Comparison of ENCODE assay signal across 8 mouse cellular contexts in the genomic region with DNA sequence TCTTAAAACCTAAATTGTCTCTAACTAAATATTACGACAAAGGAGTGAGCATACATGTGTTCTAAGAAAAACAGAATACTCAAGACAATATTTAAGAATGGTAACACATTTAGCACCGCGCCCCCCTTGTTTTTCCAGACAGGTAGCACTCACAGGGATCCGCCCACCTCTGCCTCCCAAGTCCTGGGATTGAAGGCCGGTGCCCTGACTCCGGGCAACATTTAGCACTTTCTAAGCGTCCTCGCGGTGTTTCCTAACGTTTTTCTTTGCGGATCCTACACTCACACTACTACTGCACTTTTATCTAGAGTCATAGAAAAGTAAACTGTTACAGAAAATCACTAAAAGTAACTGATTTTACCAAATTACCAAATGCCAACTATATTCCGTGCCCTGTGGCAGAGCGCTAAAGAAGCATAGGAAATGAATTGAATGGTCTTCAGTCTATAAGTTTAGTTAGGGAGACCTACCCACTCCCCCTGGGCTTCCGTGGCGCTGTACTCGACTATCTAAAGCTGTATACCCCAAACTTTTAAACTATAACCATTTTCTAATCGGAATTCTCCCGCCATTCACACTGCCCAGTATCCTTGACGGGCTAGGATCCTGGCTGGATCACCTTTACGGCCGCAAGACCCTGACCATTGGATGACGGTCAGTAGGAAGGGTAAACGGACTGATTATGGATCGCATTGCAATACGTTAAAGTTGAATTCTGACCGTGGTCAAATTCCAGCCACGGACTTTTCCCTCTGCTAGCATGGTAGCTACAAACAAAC. TPM values are rescaled to one million over a fixed set of nuclear protein-coding genes. Genes with fewer than 3 reads are reported as not detected.
DNase-seq lines count a peak whose midpoint lies in the region; ATAC-seq lines count a peak whose summit lies in the region.

No protein-coding gene starts in this region.

- peak overlapping the region; percentile 77 for H3K4me2 ChIP-seq in kidney, embryonic 15.5 days
- H3K4me2 ChIP-seq in midbrain, embryonic 13.5 days (replicated peaks): peak overlapping the region; percentile 74

- H3K9ac ChIP-seq in kidney, embryonic 15.5 days: peak overlapping the region; percentile 70
- peak overlapping the region; percentile 65 for H3K9ac ChIP-seq in midbrain, embryonic 13.5 days (replicated peaks)

- peak; percentile 14 for DNase-seq in cerebellum, adult 11-12 months
- DNase-seq in cerebellum, adult 9-10 months: no peak
- DNase-seq in 416B (ENCODE audit: low read depth): peak; percentile 32
- no peak for DNase-seq in T-cell, adult 2 months (ENCODE audit: low spot score)

- no peaks in the 10 kb centered on the region for H3K9me3 ChIP-seq in kidney, embryonic 15.5 days (replicated peaks)
- H3K9me3 ChIP-seq in midbrain, embryonic 13.5 days: no peaks in the 10 kb centered on the region

- peaks cover 35% of the 10 kb centered on the region for H3K36me3 ChIP-seq in kidney, embryonic 15.5 days
- peaks cover 33% of the 10 kb centered on the region for H3K36me3 ChIP-seq in midbrain, embryonic 13.5 days

- peak overlapping the region; percentile 87 for H3K27ac ChIP-seq in kidney, embryonic 15.5 days
- no peak overlapping the region for H3K27ac ChIP-seq in midbrain, embryonic 13.5 days

- 5% methylated on average over 27 of the region's 27 CpGs for whole genome bisulfite sequencing in kidney, embryonic 15.5 days
- WGBS in midbrain, embryonic 13.5 days: 8% methylated on average over 27 of the region's 27 CpGs

- peaks cover 12% of the 10 kb centered on the region for H3K4me1 ChIP-seq in kidney, embryonic 15.5 days
- peaks cover 11% of the 10 kb centered on the region for H3K4me1 ChIP-seq in midbrain, embryonic 13.5 days (replicated peaks)

- peak; percentile 42 for ATAC-seq in erythroblast, adult 5-6 weeks (replicated peaks; ENCODE audit: low FRiP score, poor library complexity, severe bottlenecking)
- peak; percentile 48 for ATAC-seq in kidney, embryonic 15.5 days (replicated peaks; ENCODE audit: low FRiP score)
- peak; percentile 55 for ATAC-seq in midbrain, embryonic 13.5 days
- ATAC-seq in monocyte, adult 5-6 weeks (replicated peaks; ENCODE audit: insufficient number of reproducible peaks, low FRiP score, low TSS enrichment, poor library complexity, severe bottlenecking): no peak

- H3K27me3 ChIP-seq in kidney, embryonic 15.5 days: 0 out of 2 replicates have a peak, but pooled peaks cover 18% of the 10 kb centered on the region
- H3K27me3 ChIP-seq in midbrain, embryonic 13.5 days: peaks cover 9% of the 10 kb centered on the region; the same call in 1 of the 2 replicates

- peak overlapping the region; percentile 84 for H3K4me3 ChIP-seq in kidney, embryonic 15.5 days (replicated peaks)
- peak overlapping the region; percentile 62 for H3K4me3 ChIP-seq in midbrain, embryonic 13.5 days (replicated peaks)

RNA-seq across cellular contexts. Expression of a gene that starts 0.7 kb away (rescaled TPM):
- total RNA-seq in erythroblast, adult 5-6 weeks (2015; ENCODE audit: low replicate concordance): 2.3 and 15.0 TPM in 2 replicates
- total RNA-seq in erythroblast, adult 5-6 weeks (2017; ENCODE audit: low replicate concordance): 13.4 and 17.3 TPM in 2 replicates
- polyA plus RNA-seq in kidney, embryonic 15.5 days (2015; fragmentation: Nextera tagmentation; extraction: Ambion mirVana): 50.3 and 55.6 TPM in 2 replicates
- 49.9 and 54.8 TPM in 2 replicates for polyA plus RNA-seq in midbrain, embryonic 13.5 days (2015; fragmentation: Nextera tagmentation; extraction: Ambion mirVana)
- 55.7 to 87.3 TPM (median 65.7 TPM) in 3 replicates for total RNA-seq in monocyte, adult 5-6 weeks (2017)

RNA-seq across cellular contexts. Expression of a gene that starts 31.4 kb away (rescaled TPM):
- 30.6 and 40.1 TPM in 2 replicates for total RNA-seq in erythroblast, adult 5-6 weeks (2015; ENCODE audit: low replicate concordance)
- total RNA-seq in erythroblast, adult 5-6 weeks (2017; ENCODE audit: low replicate concordance): 42.0 and 55.1 TPM in 2 replicates
- polyA plus RNA-seq in kidney, embryonic 15.5 days (2015; fragmentation: Nextera tagmentation; extraction: Ambion mirVana): 20.9 and 23.7 TPM in 2 replicates
- 22.1 and 22.5 TPM in 2 replicates for polyA plus RNA-seq in midbrain, embryonic 13.5 days (2015; fragmentation: Nextera tagmentation; extraction: Ambion mirVana)
- total RNA-seq in monocyte, adult 5-6 weeks (2017): 35.9 to 53.1 TPM (median 37.2 TPM) in 3 replicates

Comparison
In these comparisons a context has a peak if more than half of its experiments do, and no peak if none do; other contexts are left out.
1. DNase-seq: peak in cerebellum, adult 11-12 months (single experiment) and 416B (single experiment); none in cerebellum, adult 9-10 months (single experiment) and T-cell, adult 2 months (single experiment).